Mouse (Mus musculus) embryo, embryonic 11.5 days (tissue): ENCODE measurements around the gene Cit.

Source experiments
- DNase-seq: peaks from one replicate; pipeline ENCODE4 v3.0.0-alpha.2; 2012; ENCODE audit warnings: low read depth, low spot score

Cit gene

DNA sequence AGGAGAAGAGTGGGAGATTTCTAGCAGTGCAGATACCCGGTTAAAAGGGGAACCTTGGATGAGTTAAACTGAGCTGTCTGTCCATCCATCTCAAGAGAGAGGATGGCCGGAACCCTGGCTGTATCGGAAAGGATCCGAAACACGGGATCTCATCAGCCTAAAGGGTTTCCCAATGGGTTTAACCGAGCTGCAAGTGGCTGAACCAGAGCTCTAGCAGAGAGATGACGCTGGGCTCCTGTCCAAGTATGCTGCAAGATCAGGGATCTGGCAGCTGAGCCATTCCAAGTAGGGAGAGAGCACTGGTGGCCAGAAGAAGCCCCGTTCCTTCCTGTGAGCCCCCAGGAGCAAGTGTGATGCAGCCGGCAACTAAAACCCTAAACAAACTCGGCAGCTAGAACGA, 64.0 kb downstream of the Cit start:
- no peak for DNase-seq

- DNase-seq: no peak
Measured at GRCm38 (mm10) chr5:115910491-115910890, 65.4 kb downstream of the Cit start.

- no peak for DNase-seq
Measured at GRCm38 (mm10) chr5:115915481-115915880, 70.4 kb downstream of the Cit start.

- DNase-seq: no peak
Measured at GRCm38 (mm10) chr5:115917960-115918359, 72.9 kb downstream of the Cit start.

DNA sequence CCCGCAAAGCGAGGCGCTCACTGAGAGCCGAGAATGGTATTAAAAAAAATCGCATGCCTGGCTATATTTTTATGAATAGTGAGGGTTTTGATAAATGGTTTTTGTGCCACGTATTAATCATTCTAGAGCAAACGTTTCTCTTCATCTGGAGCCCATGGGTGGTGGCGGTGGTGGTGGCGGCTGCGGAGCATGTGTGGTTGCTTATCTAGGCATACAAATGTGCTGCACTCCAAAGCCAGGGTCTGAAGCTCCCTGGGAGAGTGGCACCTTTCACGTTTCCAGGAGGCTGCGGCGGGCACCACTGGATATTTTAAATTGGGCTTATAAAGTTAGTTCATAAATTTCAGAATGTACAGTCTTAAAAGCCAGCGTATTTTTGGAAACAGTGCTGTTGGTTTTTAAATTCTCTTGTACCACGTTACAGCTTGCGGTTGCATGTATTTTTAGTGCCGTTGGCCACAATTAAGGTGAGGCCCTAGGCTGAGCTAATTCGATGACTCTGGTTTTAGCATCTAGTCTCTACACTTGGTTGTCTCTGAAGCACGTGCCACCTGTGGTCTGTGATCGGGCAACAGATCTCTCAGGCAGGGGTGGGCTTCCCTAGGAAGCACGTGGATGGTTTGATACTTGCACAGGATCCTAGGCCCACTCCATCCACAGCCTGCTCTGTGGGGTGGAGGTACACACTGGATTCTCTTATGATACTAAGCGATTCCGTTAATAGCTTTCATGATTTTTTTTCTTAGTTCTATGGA, 73.7 kb downstream of the Cit start:
- DNase-seq: no peak

DNA sequence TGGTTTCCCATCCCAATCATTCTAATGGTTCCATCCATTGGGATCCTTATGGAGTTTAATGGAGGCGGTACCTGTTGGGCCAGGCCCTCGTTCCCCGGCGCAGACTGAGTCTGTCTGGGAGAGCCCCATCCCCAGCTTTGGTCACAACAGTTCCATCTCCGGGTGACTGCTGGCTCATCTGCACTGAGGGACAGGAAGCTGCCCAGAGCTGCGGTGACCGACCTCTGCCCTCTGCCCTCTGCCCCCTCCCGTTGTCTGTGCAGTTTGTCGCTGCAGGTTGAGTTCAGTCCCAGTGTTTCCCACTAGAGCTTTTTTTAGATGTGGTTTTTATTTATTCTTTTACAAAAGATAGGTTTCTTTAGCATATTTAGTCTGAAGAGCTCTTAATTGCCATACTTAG, 76.9 kb downstream of the Cit start:
- no peak for DNase-seq

- no peak for DNase-seq
Measured at GRCm38 (mm10) chr5:115924946-115925345, 79.9 kb downstream of the Cit start.

DNA sequence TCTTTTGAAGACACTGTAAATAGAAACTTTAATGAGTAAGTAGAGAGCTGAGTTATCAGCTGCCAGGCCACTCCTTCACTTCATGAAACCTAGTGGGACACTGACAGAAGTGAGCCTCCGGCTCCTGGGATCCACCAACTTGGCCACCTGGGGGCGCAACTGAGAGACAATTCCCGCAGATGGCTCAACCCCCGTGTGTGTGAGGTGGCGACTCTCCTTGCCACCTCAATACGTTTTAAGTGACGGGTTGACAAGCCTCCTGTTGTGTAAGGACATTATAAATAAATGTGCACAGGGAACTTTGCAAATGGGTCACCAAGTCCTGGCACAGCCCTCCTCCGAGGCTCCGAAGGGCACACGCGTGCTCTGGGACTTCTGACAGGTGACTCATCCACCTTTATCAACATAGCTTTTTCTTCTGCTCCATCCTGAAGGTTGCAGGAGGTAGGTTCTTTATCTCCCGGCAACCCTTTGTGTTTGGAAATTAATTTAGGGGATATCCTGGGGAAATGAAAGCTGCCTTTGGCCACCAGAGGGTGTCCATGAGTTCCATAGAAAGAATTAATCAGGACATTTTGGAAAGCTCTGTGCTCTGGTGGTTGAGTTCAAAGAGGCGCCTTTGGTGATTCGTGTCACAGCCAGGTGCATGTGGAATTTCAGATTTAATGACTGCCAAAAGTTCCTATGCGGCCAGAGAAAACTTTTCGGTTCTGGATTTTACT, 83.9 kb downstream of the Cit start:
- DNase-seq: no peak

GRCm38 (mm10) chr5:115932325-115932724, 87.2 kb downstream of the Cit start:
- no peak for DNase-seq

DNA sequence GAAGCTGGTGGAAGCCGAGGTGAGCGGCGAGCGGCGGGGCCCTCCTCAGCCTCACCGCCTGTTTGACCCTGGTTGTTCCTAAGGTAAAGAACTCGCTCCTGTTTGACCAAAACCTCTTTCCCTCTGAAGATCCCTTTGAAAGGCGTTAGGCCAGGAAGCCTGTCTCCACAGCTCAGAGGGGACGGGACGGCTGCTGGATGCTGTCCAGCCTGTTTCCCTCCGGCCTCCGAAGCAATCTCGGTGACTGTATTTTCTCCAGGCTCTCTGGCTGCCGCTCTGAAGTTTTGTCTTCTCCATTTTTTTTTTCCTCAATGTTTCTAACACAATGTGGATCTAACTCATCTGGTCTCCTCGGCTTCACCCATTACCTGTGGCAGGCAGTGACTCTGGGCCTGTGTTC, 91.8 kb downstream of the Cit start:
- no peak for DNase-seq

GRCm38 (mm10) chr5:115937566-115937965, 92.5 kb downstream of the Cit start:
- DNase-seq: no peak

- no peak for DNase-seq
Measured at GRCm38 (mm10) chr5:115938999-115939398, 93.9 kb downstream of the Cit start.

- no peak for DNase-seq
Measured at GRCm38 (mm10) chr5:115942389-115942788, 97.3 kb downstream of the Cit start.

DNA sequence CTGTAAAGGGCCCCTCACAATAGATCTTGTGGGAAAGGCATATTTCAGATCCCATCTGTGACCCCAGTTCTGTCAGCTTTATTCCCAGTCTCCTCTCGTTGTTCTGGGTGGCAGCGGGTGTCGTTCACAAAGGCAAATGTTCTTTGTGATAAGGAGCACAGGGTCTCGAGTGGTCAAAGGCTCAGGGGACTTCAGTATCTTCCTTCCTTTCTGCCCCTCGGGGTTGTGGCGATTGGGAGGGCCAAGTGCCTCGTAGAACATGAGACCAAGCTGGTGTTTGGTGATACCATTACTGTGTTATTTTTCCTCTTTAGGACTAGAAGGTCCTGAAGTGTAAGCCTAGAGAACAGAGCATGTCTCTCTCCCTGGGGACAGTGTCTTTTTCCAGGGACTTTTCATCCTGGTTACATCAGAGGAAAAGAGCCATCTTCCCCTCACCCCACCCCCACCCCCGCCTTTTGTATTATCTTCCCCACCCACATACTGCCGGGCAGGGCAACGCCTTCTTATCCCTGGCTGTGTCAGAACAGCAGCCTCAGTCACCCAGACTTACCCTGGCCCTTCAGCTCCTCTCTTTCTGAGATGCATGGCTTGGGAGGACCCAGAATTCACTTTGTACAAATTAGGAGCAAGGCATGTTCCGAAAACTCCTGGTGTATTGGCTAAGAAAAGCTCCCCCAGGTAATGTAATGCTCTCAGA, 99.9 kb downstream of the Cit start:
- no peak for DNase-seq

DNA sequence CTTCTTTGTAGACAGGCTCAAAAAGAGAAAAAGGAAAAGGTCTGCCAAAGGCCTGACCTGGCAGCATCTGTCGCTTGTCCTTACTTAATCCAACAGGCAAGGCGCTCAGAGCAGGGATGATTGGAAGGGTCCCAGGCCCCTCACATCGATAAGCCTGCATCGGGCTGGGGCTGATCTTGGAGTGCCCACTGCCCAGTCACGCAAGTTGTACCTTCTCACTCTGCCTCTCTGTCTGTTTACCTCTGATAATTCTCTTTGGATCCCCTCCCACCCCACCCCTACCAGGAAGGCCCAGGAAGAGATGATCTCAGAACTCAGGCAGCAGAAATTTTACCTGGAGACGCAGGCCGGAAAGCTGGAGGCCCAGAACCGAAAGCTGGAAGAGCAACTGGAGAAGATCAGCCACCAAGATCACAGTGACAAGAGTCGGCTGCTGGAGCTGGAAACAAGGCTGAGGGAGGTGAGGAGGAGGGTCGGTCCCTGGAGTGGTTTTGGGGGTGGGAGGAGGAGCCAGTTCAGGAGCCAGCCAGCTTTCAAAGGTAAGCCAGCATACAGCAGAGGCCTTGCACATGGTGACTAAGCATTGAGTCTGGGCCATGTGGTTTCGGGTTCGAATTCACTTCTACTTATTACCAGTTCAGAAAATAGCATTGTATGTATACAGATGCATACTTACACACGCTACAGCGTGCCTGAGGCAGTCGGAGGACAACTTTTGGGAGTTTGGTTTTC, 102.7 kb downstream of the Cit start:
- DNase-seq: no peak

DNA sequence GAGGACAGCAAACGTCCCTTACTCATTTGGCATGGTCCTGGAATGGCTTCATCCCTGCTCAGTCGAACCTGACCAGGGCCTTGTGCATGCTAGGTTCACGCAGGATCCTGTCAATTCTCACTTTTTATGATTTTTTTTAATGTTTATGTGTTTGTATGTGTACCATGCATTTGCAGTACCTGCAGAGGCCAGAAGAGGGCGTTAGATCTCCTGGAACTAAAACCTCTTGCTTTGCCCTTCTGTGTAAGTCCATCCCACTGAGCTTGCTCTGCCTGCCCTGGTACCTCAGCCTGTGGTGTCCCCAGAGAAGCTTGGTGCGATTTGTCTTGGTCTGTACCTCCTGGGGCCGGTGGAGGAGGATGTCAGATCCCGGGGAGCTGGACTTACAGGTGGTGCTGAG, 105.9 kb downstream of the Cit start:
- DNase-seq: no peak

DNA sequence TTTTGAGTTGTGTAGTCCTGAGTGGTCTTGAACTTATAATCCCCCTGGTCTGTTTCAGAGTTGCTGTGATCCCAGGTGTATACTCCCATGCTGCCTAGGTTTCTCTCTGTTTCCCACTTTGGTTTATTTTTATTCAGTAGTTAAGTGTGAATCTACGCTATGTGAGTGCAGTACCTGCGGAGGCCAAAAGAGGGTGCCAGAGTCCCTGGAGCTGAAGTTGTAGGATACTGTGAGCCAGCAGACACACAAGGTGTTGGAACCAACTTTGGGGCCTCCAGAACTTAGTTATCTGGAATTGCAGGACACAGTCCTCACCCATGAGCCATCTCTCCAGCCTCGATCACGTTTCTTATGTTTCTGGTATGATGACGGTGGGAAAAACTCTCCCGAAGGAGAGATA, 108.1 kb downstream of the Cit start:
- no peak for DNase-seq

DNA sequence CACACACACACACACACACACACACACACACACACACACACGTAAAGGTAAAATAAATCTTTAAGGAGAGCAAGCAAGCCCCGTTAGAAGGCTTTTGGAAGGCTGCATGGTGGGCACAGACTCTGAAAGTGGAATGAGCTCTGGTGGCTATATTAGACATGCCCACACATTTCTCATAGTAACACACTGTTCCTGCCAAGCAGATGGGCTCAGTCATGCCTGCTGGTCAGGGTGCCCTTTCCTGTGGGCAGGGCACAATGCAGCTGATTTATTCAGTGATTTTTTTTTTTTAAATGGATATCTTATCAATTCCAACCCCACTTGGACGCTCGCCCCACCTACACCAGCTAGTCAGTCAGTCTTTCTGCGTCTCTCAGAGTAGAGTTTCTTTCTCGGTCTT, 109.0 kb downstream of the Cit start:
- no peak for DNase-seq

- DNase-seq: no peak
Measured at GRCm38 (mm10) chr5:115954549-115954948, 109.5 kb downstream of the Cit start.

GRCm38 (mm10) chr5:115955131-115955530, 110.1 kb downstream of the Cit start:
- DNase-seq: no peak

DNA sequence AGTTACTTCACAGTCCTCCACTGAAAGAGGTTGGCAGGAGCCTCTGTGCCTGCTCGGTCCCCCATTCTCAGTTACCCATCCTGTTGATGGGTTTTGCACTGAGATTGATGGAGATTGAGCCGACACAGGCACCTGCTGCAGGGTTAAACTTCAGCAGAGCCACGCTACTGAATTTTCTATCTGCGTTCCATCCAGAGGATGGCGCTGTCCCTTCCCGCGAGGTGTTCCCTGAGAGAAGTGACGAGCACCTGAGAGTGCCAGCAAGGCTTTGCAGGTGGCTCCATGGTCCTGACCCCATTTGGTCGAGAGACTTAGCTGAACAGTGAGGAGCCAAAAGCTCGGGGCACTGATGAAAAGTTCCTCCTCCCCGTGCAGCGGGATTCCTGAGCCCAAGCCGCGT, 111.0 kb downstream of the Cit start:
- DNase-seq: no peak

DNA sequence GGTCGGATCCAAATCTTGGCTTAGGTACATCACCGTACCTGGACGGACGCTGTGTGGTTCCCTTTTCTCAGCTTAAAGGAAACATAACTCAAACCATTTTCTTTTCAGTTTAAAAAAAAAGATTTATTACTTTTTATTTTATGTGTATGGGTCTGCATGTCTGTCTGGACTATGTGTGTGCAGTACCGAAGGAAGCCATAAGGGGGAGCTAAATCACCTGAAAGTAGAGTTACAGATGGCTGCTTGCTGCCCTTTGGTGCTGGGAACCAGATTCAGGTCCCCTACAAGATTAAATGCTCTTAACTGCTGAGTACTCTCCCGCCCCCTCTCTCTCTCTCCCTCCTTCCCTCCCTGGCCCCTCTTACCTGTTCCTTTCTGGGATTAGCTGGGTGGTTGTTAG, 112.1 kb downstream of the Cit start:
- no peak for DNase-seq
